In the genomic region with DNA sequence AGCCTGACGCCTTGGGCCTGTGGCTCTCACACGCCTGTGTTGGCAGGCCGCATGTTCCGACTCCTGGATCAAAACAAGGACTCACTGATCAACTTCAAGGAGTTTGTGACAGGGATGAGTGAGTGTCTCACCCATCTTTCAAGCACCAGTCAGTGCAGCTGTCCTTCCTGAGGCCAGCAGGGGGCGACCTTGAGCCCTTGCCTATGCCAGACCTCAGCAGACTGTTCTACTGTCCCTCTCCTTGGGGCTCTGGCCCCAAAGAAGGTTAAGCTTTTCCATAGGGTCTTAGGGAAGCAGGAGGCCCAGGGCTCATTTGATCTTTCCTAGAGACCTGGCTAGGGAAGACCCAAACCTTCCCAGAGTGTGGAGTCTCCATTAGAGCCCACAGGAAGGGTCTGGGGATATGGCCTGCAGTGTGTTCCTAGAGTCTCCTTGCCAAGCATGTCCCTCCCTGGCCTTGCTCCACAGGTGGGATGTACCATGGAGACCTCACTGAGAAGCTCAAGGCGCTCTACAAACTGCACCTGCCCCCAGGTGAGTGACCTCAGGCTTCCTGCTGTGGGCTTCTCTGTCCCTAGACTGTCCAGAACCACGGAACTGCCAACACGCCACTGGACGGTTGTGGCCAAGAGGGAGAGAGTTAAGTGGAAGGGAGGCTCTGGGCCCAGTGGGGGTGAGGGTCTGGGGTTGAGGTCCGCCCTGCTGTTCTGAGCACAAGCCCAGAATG, we compare ENCODE assay signal across 9 mouse cellular contexts. TPM values are rescaled to one million over a fixed set of nuclear protein-coding genes. Genes with fewer than 3 reads are reported as not detected.
DNase-seq lines count a peak whose midpoint lies in the region; ATAC-seq and TF ChIP-seq lines count a peak whose summit lies in the region.
"Had no signal": no experiment of that assay in that cellular context is flagged by ENCODE, and none has a peak within 500 bp of the region (broad histone marks: within the 10 kb centered on the region; RNA-seq: fewer than 3 reads in every experiment).

No protein-coding gene starts in this region.

- no peaks in the 10 kb centered on the region for H3K9me3 ChIP-seq in lung, embryonic 15.5 days
- no peaks in the 10 kb centered on the region for H3K9me3 ChIP-seq in neural tube, embryonic 14.5 days (ENCODE audit: control insufficient read depth, low read length)
- H3K9me3 ChIP-seq: heart, embryonic 15.5 days had no signal

- ATAC-seq in lung, embryonic 15.5 days (ENCODE audit: borderline replicate concordance, extremely low read depth, low FRiP score, low TSS enrichment): peak; percentile 23; the same call in 1 of the 2 replicates
- peak; percentile 55; the same call in 1 of the 2 replicates for ATAC-seq in neural tube, embryonic 14.5 days (ENCODE audit: low read depth)

- DNase-seq in CD4-positive helper T cell, adult 2 months (ENCODE audit: low read depth, low spot score): peak; percentile 65
- peak; percentile 83 for DNase-seq in NIH3T3 (ENCODE audit: low read depth)
- peak; percentile 62 for DNase-seq in cerebellum, adult 9-10 months
- peak; percentile 53 for DNase-seq in gastrocnemius, adult 18-20 months (ENCODE audit: low spot score)
- peak; percentile 68 for DNase-seq in kidney, adult 2 months
- DNase-seq in thymus, postnatal 36 days: peak; percentile 48 to 49

- H3K36me3 ChIP-seq in kidney, adult 2 months (ENCODE audit: control insufficient read depth, insufficient read depth, low read length): peaks cover 4% of the 10 kb centered on the region; the same call in 1 of the 2 replicates
- peaks cover 55% of the 10 kb centered on the region for H3K36me3 ChIP-seq in lung, embryonic 15.5 days
- H3K36me3 ChIP-seq in neural tube, embryonic 14.5 days (ENCODE audit: control insufficient read depth, insufficient read depth, low read length): peaks cover 47% of the 10 kb centered on the region

- TF ChIP-seq CTCF in kidney, adult 2 months (conservative IDR thresholded peaks at IDR 0.05; ENCODE audit: insufficient read depth, insufficient read length, low read depth, low read length): peak; percentile 95

- peak overlapping the region; percentile 6; the same call in 1 of the 2 replicates for H3K27ac ChIP-seq in kidney, adult 2 months (ENCODE audit: insufficient read depth, low read depth, low read length)
- H3K27ac ChIP-seq in lung, embryonic 15.5 days: 0 out of 2 replicates have a peak overlapping the region, but pooled peaks have one; percentile 29
- no peak overlapping the region for H3K27ac ChIP-seq in neural tube, embryonic 14.5 days (ENCODE audit: low read depth, low read length)
- H3K27ac ChIP-seq: heart, embryonic 15.5 days had no signal

- no peaks in the 10 kb centered on the region for H3K27me3 ChIP-seq in kidney, adult 2 months (replicated peaks; ENCODE audit: control insufficient read depth, insufficient read depth, low read length)
- H3K27me3 ChIP-seq in lung, embryonic 15.5 days: no peaks in the 10 kb centered on the region
- H3K27me3 ChIP-seq in neural tube, embryonic 14.5 days (ENCODE audit: control insufficient read depth, insufficient read depth, low read length): no peaks in the 10 kb centered on the region
- H3K27me3 ChIP-seq: heart, embryonic 15.5 days had no signal

- no peak for TF ChIP-seq POLR2A in kidney, adult 2 months (IDR thresholded peaks at IDR 0.05; ENCODE audit: low read depth, low read length)

- peaks cover 15% of the 10 kb centered on the region; the same call in 1 of the 2 replicates for H3K4me1 ChIP-seq in kidney, adult 2 months (ENCODE audit: control insufficient read depth, insufficient read depth, low read length)
- H3K4me1 ChIP-seq in lung, embryonic 15.5 days: no peaks in the 10 kb centered on the region
- H3K4me1 ChIP-seq in neural tube, embryonic 14.5 days (ENCODE audit: control insufficient read depth, insufficient read depth, low read length): no peaks in the 10 kb centered on the region

- no peak overlapping the region for H3K4me3 ChIP-seq in kidney, adult 2 months (ENCODE audit: insufficient read depth, low read depth, low read length)
- no peak overlapping the region for H3K4me3 ChIP-seq in lung, embryonic 15.5 days
- H3K4me3 ChIP-seq in neural tube, embryonic 14.5 days (ENCODE audit: low read depth, low read length): no peak overlapping the region
- H3K4me3 ChIP-seq: heart, embryonic 15.5 days had no signal

- H3K4me2 ChIP-seq in lung, embryonic 15.5 days: no peak overlapping the region
- H3K4me2 ChIP-seq in neural tube, embryonic 14.5 days (ENCODE audit: low read depth, low read length): no peak overlapping the region
- H3K4me2 ChIP-seq: heart, embryonic 15.5 days had no signal

- 70% methylated on average over 10 of the region's 10 CpGs for WGBS in kidney, adult 2 months
- 60% methylated on average over 10 of the region's 10 CpGs for WGBS in lung, embryonic 15.5 days
- 73% methylated on average over 10 of the region's 10 CpGs for WGBS in neural tube, embryonic 14.5 days

- H3K9ac ChIP-seq in lung, embryonic 15.5 days: no peak overlapping the region
- no peak overlapping the region for H3K9ac ChIP-seq in neural tube, embryonic 14.5 days (replicated peaks; ENCODE audit: low read depth, low read length)
- H3K9ac ChIP-seq: heart, embryonic 15.5 days had no signal

RNA-seq across cellular contexts. Expression of a gene that starts 12.5 kb away (rescaled TPM):
- 1 to 10 TPM; 2.4 to 2.7 TPM for total RNA-seq in gastrocnemius, adult 18-20 months (2021)
- polyA plus RNA-seq in kidney, adult 2 months (2012; rRNA removed): 21.0 and 21.1 TPM in 2 replicates
- 19.1 and 19.5 TPM in 2 replicates for polyA plus RNA-seq in lung, embryonic 15.5 days (2015; fragmentation: Nextera tagmentation; extraction: Ambion mirVana)
- 38.1 and 48.3 TPM in 2 replicates for polyA plus RNA-seq in neural tube, embryonic 14.5 days (2014; fragmentation: Nextera tagmentation; extraction: Ambion mirVana)

RNA-seq across cellular contexts. Expression of a gene that starts 30.5 kb away (rescaled TPM):
- total RNA-seq in gastrocnemius, adult 18-20 months (2021): 10 to 100 TPM; 21.3 to 22.8 TPM
- 52.2 and 60.9 TPM in 2 replicates for polyA plus RNA-seq in kidney, adult 2 months (2012; rRNA removed)
- polyA plus RNA-seq in lung, embryonic 15.5 days (2015; fragmentation: Nextera tagmentation; extraction: Ambion mirVana): 40.0 and 46.5 TPM in 2 replicates
- 30.3 and 42.5 TPM in 2 replicates for polyA plus RNA-seq in neural tube, embryonic 14.5 days (2014; fragmentation: Nextera tagmentation; extraction: Ambion mirVana)

RNA-seq across cellular contexts. Expression of a gene that starts 48.9 kb away (rescaled TPM):
- 100 to 1,000 TPM; 521 to 604 TPM for total RNA-seq in gastrocnemius, adult 18-20 months (2021)
- polyA plus RNA-seq in kidney, adult 2 months (2012; rRNA removed): 337 and 344 TPM in 2 replicates
- polyA plus RNA-seq in lung, embryonic 15.5 days (2015; fragmentation: Nextera tagmentation; extraction: Ambion mirVana): 251 and 273 TPM in 2 replicates
- 377 and 383 TPM in 2 replicates for polyA plus RNA-seq in neural tube, embryonic 14.5 days (2014; fragmentation: Nextera tagmentation; extraction: Ambion mirVana)

RNA-seq across cellular contexts. Expression of a gene that starts 48.9 kb away (rescaled TPM):
- total RNA-seq in gastrocnemius, adult 18-20 months (2021): 10 to 100 TPM; 38.3 to 39.1 TPM
- polyA plus RNA-seq in kidney, adult 2 months (2012; rRNA removed): 85.4 and 105 TPM in 2 replicates
- 36.4 and 41.0 TPM in 2 replicates for polyA plus RNA-seq in lung, embryonic 15.5 days (2015; fragmentation: Nextera tagmentation; extraction: Ambion mirVana)
- 52.0 and 53.6 TPM in 2 replicates for polyA plus RNA-seq in neural tube, embryonic 14.5 days (2014; fragmentation: Nextera tagmentation; extraction: Ambion mirVana)
